Mouse (Mus musculus): ENCODE measurements around the gene Mecom.
A peak's percentile ranks its signal among the peaks of the same experiment; 100 is the strongest.

The Mecom gene

DNA sequence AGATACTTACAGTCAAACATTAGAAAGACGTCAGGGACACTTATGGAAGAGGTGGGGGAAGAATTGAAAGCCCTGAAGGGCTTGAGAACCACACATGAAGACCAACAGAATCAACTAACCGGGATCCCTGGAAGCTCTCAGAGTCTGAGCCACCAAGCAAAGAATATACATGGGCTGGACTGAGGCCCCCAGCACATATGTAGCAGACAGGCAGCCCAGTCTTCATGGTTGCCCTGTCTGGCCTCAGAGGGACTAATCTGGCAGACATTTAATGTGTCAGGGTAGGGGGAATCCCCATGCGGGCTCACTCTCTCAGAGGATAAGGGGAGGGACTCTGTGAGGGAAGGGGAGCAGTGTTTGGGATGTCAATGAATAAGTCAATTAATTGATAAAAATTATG lies 584.4 kb downstream of the Mecom start:
- DNase-seq (ENCODE audit: low spot score in 2 of 2): no peak

- no peak for DNase-seq (ENCODE audit: low spot score in 2 of 2)
Observed at GRCm38 (mm10) chr3:29959051-29959450, 588.8 kb downstream of the Mecom start.

GRCm38 (mm10) chr3:29957365-29958236 lies 590.2 kb downstream of the Mecom start:
- DNase-seq (ENCODE audit: low spot score in 2 of 2): no peak

GRCm38 (mm10) chr3:29953269-29953668 lies 594.5 kb downstream of the Mecom start:
- no peak for DNase-seq (ENCODE audit: low spot score in 2 of 2)

GRCm38 (mm10) chr3:29950853-29951252 lies 597.0 kb downstream of the Mecom start:
- DNase-seq (ENCODE audit: low spot score in 2 of 2): no peak

DNA sequence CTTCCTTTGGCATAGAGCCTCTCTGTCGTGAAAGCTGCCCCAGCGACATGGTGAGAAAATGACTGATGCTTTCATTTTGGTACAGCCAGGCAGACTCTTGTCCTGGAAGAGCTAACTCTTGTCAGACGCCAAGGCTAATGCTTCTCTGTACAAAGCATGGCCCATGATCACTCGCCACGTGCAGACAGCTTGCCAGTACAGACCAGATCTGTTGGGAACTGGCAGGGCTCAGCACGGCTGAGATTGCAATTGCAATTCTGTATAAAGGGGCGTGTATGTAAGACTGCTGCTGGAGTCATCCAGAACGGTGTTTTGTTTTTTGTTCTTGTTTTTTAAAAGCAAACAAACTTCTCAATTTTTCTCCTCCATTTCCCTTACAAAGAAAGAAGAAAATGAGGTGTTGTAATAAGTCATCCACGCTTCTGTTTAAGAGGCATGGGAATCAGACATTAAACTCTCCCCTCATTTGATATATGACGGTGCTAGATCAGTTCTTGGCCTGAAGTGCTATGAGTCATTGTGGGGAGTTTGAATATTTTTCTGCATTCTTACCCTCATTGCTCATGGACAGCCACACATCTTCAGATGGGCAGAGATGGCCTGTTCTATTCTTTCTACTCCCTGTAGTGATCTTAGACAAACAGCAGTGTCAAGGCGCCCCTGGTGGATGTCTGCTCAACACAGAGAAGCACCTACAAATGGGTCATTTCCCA lies 644.1 kb downstream of the Mecom start:
- peak in 1 of 2 experiments; percentile 17 for DNase-seq (ENCODE audit: low spot score in 2 of 2)
